Mouse (Mus musculus) adrenal gland, postnatal 4 days (tissue): ENCODE measurements around the gene AC161166.1. TPM values are rescaled to one million over a fixed set of nuclear protein-coding genes. Genes with fewer than 3 reads are reported as not detected.

ENCODE experiments used
- DNase-seq, 2 experiments: peaks; one replicate each; pipeline ENCODE4 v3.0.0; 2021 to 2022; ENCODE audit warnings: low spot score in 2 of 2, mixed read lengths in 2 of 2
- total RNA-seq, 2 experiments: library from RNA; stranded (reverse); gene quantifications; 2 replicates each; pipeline ENCODE4 v1.2.3; 2021

AC161166.1 gene
- total RNA-seq, 2 experiments from 2014 or later, result not detected

DNA sequence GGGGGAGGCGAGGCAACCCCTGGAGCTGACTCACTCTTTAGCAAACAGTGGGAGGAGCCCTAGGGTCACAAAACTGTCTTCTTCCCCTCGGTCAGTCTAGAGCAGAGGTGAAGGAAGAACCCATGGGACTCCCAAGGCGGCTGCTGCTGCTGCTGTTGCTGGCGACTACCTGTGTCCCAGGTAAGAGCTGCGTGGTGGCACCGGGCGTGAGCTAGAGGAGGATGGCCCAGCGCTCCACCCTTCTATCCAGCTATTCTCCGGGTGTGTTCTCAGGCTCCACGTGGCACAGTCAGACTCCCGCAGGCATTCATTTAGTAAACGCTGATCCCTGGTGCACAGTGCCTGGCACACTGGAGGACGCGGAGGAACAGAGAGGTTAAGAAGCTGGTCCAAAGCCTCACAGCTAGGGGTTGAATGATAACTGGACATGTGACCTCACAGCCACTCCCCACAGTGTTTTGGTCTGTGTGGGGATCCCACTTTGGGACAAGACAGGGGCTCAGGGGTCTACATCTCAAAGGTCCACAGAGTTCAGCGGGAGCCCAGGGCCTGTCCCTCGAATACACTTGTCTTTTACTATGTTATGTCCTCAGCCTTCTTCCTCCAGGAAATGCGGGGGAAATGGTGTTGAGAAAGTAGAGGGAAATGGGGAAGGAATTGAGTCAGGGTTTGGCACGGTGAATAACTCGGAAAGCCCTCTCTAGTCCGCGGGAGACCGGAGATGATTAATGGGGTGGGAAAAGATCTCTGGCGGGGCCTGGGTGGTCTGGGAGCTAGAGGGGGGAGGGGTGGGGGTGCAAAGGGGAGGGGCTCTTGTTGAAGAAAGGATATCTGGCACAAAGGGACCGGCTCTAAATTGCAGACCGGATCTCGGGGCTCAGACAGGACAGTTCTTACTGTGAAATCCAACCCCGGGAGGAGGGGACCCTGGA is 49.6 kb downstream of the AC161166.1 start, which contains the start of gene Plaur:
Gene Plaur (plus strand): TSS at position 97 of the 932 bp plus-strand sequence.
- no peak for DNase-seq

DNA sequence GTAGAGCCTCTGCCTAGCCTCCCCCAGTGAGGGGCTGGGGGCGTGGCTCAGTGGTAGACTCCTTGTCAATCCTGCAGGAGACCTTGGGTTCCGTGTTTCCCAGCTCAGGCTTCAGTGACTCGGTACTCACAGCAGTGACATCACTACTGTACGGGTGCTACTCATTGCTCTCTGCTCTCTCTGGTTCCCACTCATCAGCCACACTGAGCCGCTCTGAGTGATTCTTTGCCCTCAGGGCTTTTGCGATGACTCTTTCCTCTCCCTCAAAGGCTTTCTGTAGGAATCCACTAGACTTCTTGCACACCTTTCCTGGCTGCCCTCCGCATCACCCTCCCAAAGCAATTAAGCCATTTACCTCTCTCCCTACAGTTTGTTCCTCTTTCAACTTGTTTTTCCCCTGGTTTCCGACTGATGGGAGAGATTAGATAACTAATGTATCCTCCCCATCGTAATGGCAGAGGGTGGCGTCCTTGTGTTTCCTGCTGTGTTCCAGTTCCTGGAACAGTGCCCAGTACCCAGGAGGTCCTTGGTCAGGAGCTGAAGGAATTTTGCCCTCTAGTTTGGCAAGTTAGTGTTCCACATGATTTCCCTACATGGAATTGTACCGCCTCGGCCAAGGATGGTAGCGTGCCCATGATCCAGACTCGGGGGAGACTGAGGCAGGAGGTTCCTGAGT is 50.7 kb downstream of the AC161166.1 start:
- no peak for DNase-seq

Other genes starting within 250 kb of the AC161166.1 start
- 1 to 10 TPM; 6.0 to 6.6 TPM for gene Zfp93, start 242.0 kb downstream of the AC161166.1 start, total RNA-seq
- 10 to 100 TPM; 18.3 to 19.5 TPM for gene Zfp61, start 211.2 kb downstream of the AC161166.1 start, total RNA-seq
- 1 to 10 TPM; 5.8 to 7.0 TPM for gene Zfp94, start 195.8 kb downstream of the AC161166.1 start, total RNA-seq
- under 1 TPM; 0.36 to 0.37 TPM for gene Tescl, start 178.5 kb downstream of the AC161166.1 start, total RNA-seq
- gene Lypd5, start 163.3 kb downstream of the AC161166.1 start, total RNA-seq, result not detected
- 1 to 10 TPM; 3.0 to 7.3 TPM for gene Kcnn4, start 142.2 kb downstream of the AC161166.1 start, total RNA-seq
- gene Smg9, start 112.8 kb downstream of the AC161166.1 start, total RNA-seq, result 10 to 100 TPM; 25.6 to 32.3 TPM
- gene Irgc1, start 60.2 kb downstream of the AC161166.1 start, total RNA-seq, result not detected
- 10 to 100 TPM; 11.9 to 13.1 TPM for gene Plaur, start 50.0 kb downstream of the AC161166.1 start, total RNA-seq
- gene Cadm4, start 30.4 kb downstream of the AC161166.1 start, total RNA-seq, result 10 to 100 TPM; 12.6 to 17.7 TPM
- 10 to 100 TPM; 11.1 to 16.2 TPM for gene Zfp428, start 5.4 kb downstream of the AC161166.1 start, total RNA-seq
- gene Irgq, start 18.2 kb upstream of the AC161166.1 start, total RNA-seq, result 10 to 100 TPM; 24.9 to 25.7 TPM
- not detected for gene Pinlyp, start 33.7 kb upstream of the AC161166.1 start, total RNA-seq
- gene Xrcc1, start 33.8 kb upstream of the AC161166.1 start, total RNA-seq, result 10 to 100 TPM; 56.8 to 64.4 TPM
- gene Ethe1, start 75.1 kb upstream of the AC161166.1 start, total RNA-seq, result 10 to 100 TPM; 17.7 to 20.4 TPM
- 1 to 10 TPM; 1.8 to 2.0 TPM for gene Zfp575, start 75.2 kb upstream of the AC161166.1 start, total RNA-seq
- gene Phldb3, start 98.3 kb upstream of the AC161166.1 start, total RNA-seq, result 1 to 10 TPM; 6.5 to 6.9 TPM
- gene Lypd3, start 124.1 kb upstream of the AC161166.1 start, total RNA-seq, result 1 to 10 TPM in 1 of 2 experiments, under 1 TPM in 1; 0.70 to 1.5 TPM
- not detected for gene Tex101, start 164.2 kb upstream of the AC161166.1 start, total RNA-seq
- not detected for gene BC049730, start 196.8 kb upstream of the AC161166.1 start, total RNA-seq
- gene Gm4763, start 214.5 kb upstream of the AC161166.1 start, total RNA-seq, result not detected
- gene Cd177, start 247.9 kb upstream of the AC161166.1 start, total RNA-seq, result 1 to 10 TPM; 1.5 to 3.9 TPM